Mouse (Mus musculus): ENCODE data around the gene Upk2.

DNA sequence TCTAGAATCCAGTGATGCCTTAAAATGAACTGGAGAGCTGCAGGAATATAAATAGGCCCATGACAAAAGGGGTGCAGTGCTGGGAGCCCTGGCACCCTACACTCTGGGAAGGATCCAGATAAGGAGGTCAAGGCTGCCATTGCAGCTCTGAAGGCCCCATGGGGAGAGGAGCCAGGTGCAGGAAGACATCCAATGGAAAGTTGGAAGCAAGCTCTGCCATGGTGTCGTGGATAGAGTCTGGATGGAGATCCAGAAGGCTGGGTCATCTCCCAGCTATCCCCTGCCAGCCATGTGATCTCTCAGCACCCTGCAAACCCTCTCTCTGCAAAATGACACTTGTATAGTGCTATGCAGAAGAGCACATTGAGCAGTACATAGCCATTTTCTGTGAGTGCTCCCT is 19.6 kb upstream of the Upk2 start:
- no peak for TF ChIP-seq CTCF (conservative IDR thresholded peaks at IDR 0.05; ENCODE audit: low read length)
- no peak for TF ChIP-seq NANOG (IDR thresholded peaks at IDR 0.05; ENCODE audit: borderline replicate concordance, low read length)
- TF ChIP-seq POU5F1 (IDR thresholded peaks at IDR 0.05; ENCODE audit: borderline replicate concordance, low read length): no peak
